Mouse (Mus musculus) thymus, postnatal 4 days (tissue): ENCODE data around the gene Inhbc.

Experiments used
- DNase-seq: peaks from one replicate; pipeline ENCODE4 v3.0.0; 2021

Inhbc gene

DNA sequence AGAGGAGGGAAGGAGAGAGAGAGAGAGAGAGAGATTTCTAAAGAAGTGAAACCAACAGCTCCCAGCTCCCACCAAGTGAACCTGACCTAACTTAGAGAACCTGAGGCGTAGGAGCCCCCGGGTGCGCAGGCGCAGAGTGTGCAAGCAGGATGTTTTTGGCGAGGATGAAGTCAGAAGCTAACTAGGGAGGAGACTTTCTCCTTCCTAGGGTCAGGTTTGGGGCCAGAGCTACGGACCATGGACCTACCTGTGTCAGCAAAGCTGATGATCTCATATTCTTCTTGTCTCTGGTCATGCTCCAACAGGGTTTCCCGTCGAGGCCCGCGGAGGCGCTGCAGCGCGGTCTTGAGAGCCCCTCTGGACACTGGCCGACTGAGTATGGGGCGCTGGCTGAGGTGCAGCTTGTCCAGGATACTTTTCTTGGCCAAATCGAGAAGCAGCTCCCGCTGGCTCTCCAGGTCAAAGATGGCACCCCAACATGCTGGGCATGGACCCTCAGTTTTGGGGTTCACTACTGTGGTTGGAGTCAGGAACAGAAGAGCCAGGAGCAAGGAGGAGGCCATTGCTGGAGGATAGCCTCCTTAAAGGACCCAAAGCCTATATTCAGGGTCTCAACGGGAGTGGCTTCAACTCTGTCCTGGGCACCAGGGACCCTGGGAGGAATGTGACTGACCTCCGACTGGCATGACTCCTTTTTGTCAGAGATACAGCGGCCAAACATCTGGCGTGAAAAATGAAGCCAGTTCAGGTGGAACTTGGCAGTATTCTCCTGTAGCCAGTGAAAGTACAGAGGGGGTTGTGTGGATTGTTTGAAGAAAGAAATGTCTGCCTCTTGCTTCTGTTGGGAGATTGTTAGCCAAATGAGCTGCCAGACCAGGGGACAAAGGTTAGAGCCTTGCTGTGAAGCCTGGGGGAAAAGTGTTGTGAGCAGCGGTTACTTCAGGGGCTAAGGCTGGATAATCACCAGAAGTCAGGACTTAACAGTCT is at the start of gene Inhbc:
Gene Inhbc, minus strand, starts transcription at position 598 of the 987 bp plus-strand sequence.
- no peak for DNase-seq

DNA sequence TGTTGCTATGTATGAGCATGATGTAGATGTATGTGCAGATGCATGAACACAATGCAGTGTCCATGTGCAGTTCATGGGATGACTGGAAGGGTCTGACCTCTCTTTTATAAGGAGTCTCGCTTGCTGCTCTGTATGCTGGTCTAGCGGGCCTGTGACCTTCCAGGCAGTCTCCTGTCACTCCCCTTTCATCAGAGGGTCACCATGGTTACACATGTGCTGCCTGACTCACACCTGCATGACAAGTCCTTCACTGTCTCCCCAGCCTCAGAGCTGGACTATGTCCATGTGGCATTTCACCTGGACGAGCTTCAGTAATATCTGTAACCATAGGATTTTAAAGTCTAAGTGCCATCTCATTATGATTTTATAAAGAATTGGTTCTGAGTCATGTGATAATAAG is 43.9 kb upstream of the Inhbc start:
- no peak for DNase-seq

DNA sequence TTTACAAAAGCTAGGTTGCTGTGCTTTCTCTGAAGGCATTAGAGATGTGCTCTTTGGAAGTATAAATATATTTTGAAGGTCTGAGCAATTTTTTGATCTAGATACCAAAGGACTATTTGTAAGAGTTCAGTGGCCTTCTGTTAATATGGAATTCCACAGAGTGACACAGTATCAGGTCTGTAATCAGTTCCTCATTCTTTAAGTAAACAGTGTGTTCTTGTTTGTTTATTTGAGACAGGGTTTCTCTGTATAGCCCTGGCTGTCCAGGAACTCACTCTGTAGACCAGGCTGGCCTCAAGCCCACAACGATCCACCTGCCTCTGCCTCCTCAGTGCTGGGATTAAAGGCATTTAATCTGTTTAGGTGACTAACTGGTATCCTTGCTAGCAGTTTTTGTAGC is 43.4 kb upstream of the Inhbc start:
- no peak for DNase-seq

DNA sequence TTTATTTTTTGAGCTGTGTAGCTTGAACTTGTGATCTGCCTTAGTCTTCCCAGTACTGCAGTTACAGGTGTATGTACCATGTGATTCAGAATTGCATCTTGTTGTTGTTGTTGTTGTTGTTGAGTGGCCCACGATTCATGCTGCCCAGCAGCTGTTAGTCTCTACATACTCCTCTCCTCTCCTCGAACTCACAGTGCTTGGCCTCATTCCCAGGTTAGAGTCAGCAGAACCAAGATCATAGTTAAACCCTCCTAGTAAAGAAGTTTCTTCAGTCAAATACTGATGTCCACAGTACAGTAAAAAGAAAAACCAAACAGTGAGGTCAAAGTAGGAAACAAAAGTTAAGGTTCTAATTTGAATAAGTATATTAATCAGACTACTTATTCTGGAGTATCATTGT is 42.5 kb upstream of the Inhbc start:
- DNase-seq: no peak

DNA sequence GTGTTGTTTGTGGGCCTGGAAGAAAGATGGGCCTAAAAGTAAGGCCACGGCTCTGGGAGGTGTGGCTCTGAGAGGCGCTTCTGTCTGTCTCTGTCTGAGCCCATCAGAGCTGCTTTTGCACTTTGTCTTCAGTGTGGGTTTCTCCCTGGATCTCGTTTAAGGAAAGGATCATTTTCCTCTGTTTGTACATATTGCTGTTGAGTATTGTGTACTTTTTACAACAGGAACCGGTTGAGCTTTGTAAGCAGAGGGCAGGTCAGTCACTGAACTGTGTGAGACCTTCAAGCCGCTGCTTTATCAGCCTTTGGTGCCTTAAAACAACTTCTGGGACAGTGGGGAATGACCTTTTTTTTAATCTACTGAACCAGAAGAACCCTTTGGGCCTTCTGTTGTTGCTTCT is 41.9 kb upstream of the Inhbc start:
- DNase-seq: no peak

DNA sequence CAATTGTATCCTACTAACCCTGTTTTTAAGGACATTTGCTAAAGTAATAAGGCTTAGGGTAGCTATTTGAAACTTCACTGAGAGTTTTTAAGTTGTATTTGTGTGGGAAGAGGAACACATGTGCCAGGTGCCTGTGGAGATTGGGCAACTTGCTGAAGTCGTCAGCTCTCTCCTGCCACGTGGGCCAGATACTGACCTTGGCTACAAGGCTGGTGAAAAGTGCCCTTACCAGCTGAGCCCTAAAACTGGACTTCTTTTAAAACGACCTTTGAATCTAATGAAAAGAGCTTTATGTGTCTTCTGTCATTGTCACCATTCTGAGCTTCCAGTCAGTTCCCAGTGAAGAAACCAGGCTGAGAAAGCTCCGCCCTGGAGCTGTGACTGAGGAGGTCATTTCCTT is 37.2 kb upstream of the Inhbc start:
- no peak for DNase-seq

DNA sequence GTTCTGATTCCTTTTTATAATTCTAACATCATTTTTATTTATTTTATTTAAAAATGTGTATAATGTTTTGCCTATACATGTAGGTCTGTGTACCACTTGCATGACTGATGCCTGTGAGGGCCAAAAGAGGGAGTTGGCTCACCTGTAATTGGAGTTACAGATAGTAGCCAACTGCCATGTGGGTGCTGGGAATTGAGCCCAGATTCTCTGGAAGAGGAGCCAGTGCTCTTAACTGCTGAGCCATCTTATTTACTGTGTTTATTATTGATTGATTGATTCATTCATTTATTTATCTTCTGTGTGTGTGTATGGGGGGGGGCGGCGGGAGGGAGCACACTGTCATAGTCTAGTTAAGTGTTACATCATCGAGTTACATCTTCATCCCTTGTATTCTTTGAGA is 34.5 kb upstream of the Inhbc start:
- no peak for DNase-seq

DNA sequence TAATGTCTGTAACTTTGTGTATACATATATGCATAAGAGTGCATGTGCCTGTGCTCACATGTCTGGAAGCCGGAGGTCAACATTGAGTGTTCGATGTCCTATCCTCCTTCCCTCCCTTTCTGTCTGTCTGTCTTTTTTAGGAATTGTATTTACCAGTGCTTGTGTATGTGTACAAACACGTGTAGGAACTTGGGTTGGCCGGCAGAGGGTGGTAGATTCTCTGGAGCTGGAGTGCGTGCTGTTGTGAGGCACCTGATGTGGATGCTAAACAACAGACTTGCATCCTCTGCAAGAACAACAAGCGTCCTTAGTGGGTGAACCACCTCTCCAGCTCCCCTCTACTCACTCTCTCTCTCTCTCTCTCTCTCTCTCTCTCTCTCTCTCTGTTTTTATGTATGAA is 21.5 kb upstream of the Inhbc start:
- DNase-seq: peak; percentile 22

DNA sequence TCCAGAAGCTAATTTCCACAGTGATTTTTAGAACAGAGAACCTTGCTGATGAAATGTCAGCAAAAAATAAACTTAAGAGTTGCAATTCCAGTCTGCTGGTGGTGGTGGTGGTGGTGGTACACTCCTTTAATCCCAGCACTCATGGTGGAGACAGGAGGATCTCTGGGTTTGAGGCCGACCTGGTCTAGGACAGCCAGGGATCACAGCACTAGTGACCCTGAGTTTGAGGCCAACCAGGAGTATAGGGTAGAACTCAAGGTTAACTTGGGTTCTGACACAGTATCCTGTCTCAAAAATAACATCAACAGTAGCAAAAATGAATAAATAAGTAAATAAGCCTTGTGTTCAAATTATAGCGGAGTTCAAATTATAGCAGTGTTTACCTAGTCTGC is 11.5 kb upstream of the Inhbc start:
- no peak for DNase-seq

DNA sequence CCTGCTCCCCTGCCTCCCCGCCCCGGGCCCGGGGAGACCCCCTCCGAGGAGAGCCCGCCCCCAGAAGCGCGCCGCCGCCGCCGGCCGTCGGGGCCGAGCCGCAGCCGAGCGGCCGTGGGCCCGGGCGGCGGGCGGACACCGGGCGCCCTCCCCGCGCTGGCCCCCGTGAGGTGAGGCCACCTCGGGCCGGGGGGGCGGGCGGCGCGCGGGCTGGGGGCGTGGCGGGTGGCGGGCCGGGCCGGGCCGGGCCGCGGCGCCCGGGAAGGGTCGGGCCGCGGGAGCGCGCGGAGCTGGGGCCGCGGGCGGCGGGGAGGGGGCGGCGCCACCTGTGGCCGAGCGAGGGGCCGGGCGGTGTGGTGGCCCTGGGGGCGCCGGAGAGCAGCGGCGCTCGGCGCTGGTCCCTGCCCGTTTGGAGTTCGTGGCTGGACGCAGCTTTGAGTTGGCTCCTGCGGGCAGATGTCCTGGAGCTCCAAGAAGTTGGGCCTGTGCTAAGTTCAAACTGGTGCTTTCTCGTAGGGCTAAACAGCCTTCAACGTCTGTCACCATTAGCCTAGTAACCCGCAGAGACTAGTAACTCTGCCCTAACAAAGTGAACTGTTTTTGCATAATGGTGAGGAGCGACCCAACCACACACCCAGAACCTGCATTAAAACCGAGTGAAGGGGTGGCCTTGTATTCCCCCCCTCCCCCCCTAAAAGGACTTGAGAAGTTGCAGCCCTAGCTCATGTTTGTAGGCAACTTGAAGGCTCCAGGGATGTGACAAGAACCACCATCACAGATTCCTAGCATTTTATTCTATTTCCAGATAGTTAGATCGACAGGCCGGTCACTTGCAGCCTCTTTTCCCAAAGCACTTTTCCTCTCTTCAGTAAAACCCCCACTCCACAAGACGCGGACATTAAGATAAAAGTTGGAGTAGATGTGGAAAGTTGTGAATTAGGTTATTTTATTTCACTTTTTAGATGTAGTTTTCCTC is 10.8 kb upstream of the Inhbc start:
- peak; percentile 80 for DNase-seq

DNA sequence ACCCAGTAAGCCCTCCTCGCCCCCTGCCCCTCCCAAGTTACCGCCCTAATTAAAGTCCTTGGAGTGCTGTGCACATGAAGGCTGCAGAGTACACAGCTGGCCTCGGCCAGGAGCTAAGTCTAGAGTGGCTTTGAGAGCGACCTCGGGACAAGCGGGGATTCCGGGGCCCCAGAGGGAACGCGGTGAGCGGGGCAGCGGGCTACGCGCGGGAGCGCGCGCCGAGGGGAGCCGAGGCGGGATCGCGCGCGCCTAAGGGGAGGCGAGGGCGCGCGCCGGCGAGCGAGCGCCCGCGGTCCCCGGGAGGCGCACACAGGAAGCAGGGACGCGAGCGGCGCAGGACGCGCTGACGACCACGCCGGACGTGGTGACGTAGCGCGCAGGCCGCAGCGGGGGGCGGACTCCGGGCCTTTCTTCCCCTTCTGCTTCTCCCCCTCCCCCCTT is 10.0 kb upstream of the Inhbc start, which contains the start of gene R3hdm2:
Gene R3hdm2, plus strand, starts transcription at position 77 of the 441 bp plus-strand sequence.
- DNase-seq: peak; percentile 95

DNA sequence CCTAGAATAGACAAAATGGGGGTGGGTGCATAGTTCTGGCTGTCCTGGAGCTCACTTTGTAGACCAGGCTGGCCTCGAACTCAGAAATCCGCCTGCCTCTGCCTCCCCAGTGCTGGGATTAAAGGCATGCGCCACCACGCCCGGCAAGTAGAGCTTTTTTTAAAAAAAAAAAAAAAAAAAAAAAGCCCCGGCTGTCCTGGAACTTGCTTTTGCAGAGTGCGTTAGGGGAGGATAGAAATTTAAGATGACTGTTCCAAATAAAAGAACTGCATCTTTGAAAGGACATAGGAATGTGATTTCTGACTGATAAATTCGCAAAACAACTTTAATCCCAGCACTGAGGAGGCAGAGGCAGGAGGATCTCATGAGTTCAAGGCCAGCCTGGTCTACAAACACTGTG is 9.4 kb upstream of the Inhbc start:
- DNase-seq: no peak

DNA sequence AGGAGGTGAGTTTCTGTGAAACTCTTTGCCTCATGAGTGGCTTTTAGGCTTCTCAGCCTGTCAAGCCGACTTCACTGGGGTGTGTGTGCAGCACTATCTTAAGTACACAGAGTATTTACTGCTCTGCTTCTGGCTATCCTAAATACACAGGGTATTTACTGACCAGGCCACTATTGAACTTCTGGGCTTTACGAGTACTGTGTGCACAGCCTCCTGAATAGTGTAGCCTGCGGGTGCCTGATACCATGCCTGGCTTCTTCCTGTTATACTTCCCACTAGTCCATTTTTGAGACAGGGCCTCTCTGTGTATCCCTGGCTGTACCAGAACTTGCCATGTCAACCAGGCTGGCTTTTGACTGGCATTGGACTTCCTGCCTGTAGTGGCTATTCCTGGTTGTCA is 7.5 kb upstream of the Inhbc start:
- no peak for DNase-seq

DNA sequence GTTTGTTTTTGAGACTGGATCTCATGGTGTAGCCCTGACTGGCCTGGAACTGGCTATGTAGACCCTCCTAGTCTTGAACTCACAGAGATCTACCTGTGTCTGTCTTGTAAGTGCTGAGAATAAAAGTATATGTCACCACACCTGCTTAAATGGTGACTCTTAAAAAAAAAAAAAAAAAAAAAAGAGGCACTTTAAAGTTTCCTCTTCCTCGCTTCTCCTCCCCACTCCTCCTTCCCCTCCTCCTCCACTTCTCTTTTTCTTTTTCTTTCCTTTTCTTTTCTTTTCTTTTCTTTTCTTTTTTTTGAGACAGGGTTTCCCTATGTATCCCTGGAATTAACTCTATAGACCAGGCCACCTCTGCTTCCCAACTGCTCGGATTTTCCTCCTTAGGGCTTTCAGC is 792 bp upstream of the Inhbc start:
- DNase-seq: no peak

DNA sequence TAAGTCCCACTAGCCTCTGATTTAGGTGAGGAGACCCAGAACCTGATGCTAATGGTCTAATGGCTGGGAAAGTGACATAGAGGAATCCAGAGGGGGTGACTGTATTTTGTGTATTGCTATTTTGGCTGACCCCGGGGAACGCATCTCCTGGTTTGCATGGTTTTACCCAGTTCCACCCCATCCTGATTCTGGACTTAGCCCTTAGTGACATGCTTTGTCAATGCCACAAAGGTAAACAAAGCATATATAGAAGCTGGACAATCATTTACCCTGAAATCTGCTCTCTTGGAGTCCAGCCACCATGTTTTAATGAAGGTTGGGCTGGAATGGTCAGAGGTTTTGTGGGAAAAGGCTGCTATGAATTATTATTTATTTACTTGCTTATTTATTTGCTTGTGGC is 2.0 kb downstream of the Inhbc start:
- no peak for DNase-seq

DNA sequence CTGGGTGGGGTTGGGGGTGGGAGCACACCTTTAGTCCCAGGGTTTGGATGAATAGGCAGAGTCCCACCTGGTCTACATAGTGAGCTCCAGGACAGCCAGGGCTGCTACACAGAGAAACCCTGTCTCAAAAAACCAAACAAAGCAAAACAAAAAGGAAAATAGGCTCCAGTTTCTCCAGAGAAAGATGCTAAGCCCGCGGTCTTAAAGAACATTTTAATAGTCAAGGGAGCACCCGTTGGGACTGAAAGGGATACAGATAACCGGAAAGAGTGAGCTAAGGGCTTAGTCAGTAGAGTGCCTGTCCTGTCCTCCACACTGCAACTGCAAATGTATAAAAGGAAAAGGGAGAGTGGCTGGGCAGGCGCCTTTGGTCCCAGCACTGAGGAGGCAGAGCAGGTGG is 3.1 kb downstream of the Inhbc start:
- no peak for DNase-seq

DNA sequence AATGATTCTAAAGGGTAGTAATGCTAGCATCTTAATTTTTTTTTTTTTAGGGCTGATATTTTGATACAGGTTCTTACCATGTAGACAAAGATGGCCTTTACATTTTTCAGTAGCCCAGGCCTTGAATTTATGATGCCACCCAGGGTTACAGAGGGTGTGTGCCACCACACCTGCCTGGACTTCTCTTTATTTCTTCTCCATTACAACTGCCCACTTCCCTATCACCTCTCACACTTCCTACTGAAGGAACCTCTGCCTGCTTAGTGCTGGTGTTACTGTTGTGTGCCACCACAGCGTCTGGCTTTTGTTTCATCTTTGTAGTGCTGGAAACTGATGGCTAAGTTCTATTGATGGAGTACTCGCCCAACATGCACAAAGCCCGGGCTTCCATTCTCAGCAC is 9.5 kb downstream of the Inhbc start:
- no peak for DNase-seq

DNA sequence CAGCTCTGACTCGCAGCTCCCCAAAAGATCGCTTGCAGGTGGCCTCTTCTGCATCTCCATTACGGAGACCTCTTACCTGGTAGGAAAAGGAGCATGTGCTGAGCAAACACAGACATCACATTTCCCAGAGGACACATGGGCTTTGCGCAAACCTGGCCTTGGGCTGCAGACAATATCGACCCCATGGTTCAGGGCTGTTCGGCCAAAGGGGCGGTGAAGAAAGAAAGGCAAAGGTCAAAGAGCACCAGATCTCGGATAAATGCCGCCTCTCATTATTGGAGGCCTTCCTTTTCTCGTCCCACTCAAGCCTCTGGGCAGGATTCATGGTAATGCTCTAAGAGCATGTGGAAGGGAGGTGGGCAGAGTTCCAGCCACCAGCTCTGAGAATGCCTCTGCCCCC is 14.9 kb downstream of the Inhbc start:
- DNase-seq: no peak

DNA sequence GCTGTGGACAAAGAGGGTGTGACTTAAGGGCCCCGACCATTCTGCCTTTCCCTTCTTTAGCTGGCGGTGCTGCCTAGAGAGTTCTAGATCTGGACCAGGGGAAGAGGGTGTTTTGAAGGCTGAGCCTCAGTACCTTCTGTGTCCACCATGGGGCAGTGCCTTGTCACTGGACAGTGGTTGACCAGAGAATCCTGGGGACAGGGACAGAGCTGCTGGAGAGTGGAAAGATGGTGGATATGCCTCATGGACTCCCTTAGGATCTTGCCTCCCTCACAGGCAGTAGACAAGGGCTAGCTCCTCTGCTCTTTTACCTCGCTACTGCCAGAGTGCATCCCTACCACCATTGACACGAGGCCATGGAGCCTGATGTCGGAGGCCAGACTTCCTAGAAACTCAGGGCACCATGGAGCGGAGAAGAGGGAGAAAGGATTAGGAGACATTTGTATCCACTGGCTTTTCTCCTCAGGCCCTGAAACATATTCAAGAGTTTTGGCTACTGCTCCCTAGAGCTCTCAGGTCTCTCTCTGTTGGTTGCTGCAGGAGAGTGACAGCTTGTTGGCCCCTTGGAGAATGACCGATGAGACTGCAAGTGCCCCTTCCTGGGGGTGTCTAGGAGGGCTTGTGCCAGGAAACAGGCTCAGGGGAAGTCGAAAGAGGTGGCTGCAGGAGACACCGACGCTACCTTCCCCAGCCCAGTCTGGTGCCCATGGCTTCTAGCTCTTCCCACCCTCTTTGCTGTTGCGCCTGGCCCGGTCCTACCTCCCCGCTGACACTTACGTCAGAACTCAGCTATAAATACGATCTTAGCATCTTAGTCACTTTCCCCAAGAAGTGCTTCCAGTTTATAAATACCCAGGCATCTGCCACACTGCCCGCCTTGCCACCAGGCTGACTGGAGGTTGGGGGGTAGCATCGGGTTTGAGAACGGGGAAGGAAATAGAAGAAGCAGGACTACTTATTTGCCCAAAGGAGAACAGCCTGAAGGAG is 16.0 kb downstream of the Inhbc start, which contains the start of gene Inhbe:
Gene Inhbe, minus strand, starts transcription at position 503 of the 987 bp plus-strand sequence.
- DNase-seq: no peak

DNA sequence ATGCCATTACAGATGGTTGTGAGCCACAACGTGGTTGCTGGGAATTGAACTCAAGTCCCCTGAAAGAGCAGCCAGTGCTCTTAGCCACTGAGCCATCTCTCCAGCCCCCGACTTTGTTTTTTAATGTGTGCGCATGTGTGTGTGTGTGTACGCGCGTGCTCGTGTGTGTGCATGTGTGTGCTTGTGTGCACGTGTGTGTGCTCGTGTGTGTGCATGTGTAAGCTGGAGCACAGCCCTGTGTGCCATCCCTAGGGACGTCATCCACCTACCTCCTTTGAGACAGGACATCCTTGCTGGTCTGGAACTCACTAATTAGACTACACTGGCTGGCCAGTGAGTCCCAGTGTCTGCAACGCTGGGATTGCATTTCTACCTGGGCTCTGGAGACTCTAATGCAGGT is 17.5 kb downstream of the Inhbc start:
- DNase-seq: no peak

DNA sequence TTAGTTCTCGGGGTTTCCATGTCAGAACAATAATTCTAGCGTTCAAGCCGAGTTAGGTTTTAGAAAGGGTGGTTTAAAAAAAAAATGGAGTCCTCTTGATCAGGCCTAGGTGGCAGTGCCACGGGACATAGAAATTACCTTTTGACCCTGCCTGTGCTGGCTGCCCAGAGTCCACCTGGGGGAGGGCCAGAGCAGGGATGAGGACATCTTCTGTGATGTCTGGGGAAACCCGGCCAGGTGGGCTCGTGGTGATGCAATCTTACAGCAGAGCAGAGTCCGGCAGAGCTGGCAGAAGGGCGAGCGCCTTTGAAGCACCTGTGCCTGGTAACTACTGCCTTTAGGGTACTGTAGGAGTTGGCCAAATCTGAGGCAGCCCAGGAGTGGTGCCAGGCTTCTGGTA is 18.0 kb downstream of the Inhbc start:
- DNase-seq: no peak

DNA sequence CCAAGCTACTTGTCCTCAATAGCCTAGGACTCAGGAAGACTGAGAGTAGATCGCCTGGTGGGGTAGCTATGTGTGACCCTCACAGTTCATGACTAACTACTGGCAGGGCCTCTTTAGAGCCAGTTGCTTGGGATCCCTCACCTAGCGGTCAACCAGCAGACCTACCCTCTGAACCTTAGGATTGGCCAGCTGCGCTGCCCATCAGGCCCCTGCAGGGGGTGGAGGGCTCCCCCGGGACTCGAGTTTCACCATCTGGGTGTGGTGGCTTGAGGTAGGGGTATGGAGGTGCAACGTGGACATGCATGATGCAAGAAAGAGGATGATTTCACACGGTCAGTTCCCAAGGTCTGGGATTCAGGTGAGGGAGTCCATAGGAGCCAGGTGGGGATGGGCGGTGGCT is 18.5 kb downstream of the Inhbc start:
- no peak for DNase-seq
